Mouse (Mus musculus) naive thymus-derived CD4-positive, alpha-beta T cell, adult 2 months (primary cell): ENCODE data around the gene Zfp715.
"Not testable (repeated sequence)": the region's sequence is repeated elsewhere in the genome, so short reads cannot be mapped to it uniquely, and the experiment has no call there.

Source experiments
- DNase-seq: peaks from one replicate; pipeline ENCODE4 v3.0.0-alpha.2; 2011; ENCODE audit warnings: low read depth

Gene Zfp715

GRCm38 (mm10) chr7:43313013-43313428 lies at the start of gene Zfp715:
Zfp715 (minus strand) TSS chr7:43313294.
- DNase-seq = peak; percentile 94

- no peak for DNase-seq
Observed at GRCm38 (mm10) chr7:43362021-43362420, 48.9 kb upstream of the Zfp715 start.

GRCm38 (mm10) chr7:43361442-43361841 lies 48.3 kb upstream of the Zfp715 start:
- no peak for DNase-seq

GRCm38 (mm10) chr7:43358556-43358955 lies 45.5 kb upstream of the Zfp715 start:
- no peak for DNase-seq

- DNase-seq = no peak
Observed at GRCm38 (mm10) chr7:43354893-43355835, 42.1 kb upstream of the Zfp715 start.

- DNase-seq = no peak
Observed at GRCm38 (mm10) chr7:43353758-43354157, 40.7 kb upstream of the Zfp715 start.

GRCm38 (mm10) chr7:43353118-43353517 lies 40.0 kb upstream of the Zfp715 start:
- DNase-seq = no peak

- DNase-seq = no peak
Observed at GRCm38 (mm10) chr7:43351154-43351553, 38.1 kb upstream of the Zfp715 start, which contains the start of gene Siglecf. Siglecf (plus strand) TSS chr7:43351341.

- DNase-seq = not testable (repeated sequence)
Observed at GRCm38 (mm10) chr7:43349623-43350022, 36.5 kb upstream of the Zfp715 start.

- DNase-seq = no peak
Observed at GRCm38 (mm10) chr7:43346571-43346970, 33.5 kb upstream of the Zfp715 start.

- DNase-seq = no peak
Observed at GRCm38 (mm10) chr7:43346148-43346547, 33.1 kb upstream of the Zfp715 start.

GRCm38 (mm10) chr7:43344491-43344890 lies 31.4 kb upstream of the Zfp715 start:
- DNase-seq = no peak

- DNase-seq = no peak
Observed at GRCm38 (mm10) chr7:43344020-43344419, 30.9 kb upstream of the Zfp715 start.

GRCm38 (mm10) chr7:43343191-43343590 lies 30.1 kb upstream of the Zfp715 start:
- DNase-seq = no peak

GRCm38 (mm10) chr7:43340771-43341170 lies 27.7 kb upstream of the Zfp715 start:
- DNase-seq = no peak

- DNase-seq = no peak
Observed at GRCm38 (mm10) chr7:43333899-43334298, 20.8 kb upstream of the Zfp715 start.

- peak; percentile 7 for DNase-seq
Observed at GRCm38 (mm10) chr7:43333203-43333602, 20.1 kb upstream of the Zfp715 start.

GRCm38 (mm10) chr7:43328101-43328500 lies 15.0 kb upstream of the Zfp715 start:
- no peak for DNase-seq

GRCm38 (mm10) chr7:43326223-43326780 lies 13.2 kb upstream of the Zfp715 start:
- DNase-seq = no peak

- no peak for DNase-seq
Observed at GRCm38 (mm10) chr7:43312386-43313012, 595 bp downstream of the Zfp715 start.

GRCm38 (mm10) chr7:43311632-43312031 lies 1.5 kb downstream of the Zfp715 start:
- DNase-seq = peak; percentile 13

GRCm38 (mm10) chr7:43309069-43309468 lies 4.0 kb downstream of the Zfp715 start:
- DNase-seq = no peak

GRCm38 (mm10) chr7:43305235-43305634 lies 7.9 kb downstream of the Zfp715 start:
- no peak for DNase-seq
